Mouse (Mus musculus) G1E-ER4 (cell line): ENCODE measurements around the gene Elp5. TPM values are rescaled to one million over a fixed set of nuclear protein-coding genes. Genes with fewer than 3 reads are reported as not detected.

Experiments
- GATA1 ChIP-seq: IDR thresholded peaks from one replicate; pipeline ENCODE4 v1.8.0; 2012; ENCODE audit warnings: low read length, inconsistent platforms
- polyA plus RNA-seq: library from polyadenylated mRNA; stranded (reverse); fragments of >175 nt; gene quantifications from 2 replicates; pipeline ENCODE4 v1.2.3, GENCODE M21; 2012

Gene Elp5
- polyA plus RNA-seq, 1 experiment, result 13.2 TPM

GRCm38 (mm10) chr11:70018131-70018990, 36.0 kb upstream of the Elp5 start:
- no peak for TF ChIP-seq GATA1

GRCm38 (mm10) chr11:70017199-70017767, 35.0 kb upstream of the Elp5 start:
- no peak for TF ChIP-seq GATA1

DNA sequence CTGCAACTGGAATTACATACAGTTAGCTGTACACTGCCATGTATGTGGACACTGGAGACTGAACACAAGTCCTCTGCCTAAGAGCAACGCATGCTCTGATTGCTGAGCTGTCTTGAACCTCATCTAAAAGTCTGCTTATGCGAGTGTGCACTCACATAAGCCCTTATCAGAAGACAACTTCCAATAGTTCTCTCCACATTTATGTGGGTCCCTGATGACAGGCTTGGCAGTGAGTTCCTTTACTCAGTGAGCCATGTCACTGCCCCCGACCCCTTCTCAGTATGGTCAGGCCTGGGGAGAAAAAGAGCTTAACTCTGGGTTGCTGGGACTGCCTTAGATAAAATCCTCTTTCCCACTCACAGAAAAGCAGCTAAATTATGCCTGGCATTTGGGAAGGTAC, 34.4 kb upstream of the Elp5 start, which contains the start of gene Dlg4:
TSS of gene Dlg4 (plus strand) at position 274 of the 400 bp plus-strand sequence.
- no peak for TF ChIP-seq GATA1

DNA sequence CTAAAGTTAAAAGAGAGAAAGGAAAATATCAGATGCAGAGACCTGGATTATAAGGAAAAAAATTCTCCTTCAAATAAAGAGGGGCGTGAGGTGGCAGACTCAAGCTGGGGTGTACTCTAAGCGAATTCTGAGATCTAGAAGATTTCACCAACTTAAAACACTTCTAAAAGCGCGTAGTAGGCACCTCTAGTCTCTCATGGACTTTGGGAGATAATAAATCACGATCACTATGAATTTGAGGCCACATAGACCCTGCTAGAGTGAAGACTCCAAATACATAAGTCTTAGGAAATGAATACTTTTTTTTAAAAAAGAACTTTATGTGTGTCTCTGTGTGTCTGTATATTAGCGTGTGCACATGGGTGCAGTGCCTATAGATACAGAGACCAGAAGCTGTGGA, 33.4 kb upstream of the Elp5 start:
- no peak for TF ChIP-seq GATA1

GRCm38 (mm10) chr11:70014880-70015558, 32.7 kb upstream of the Elp5 start, which contains the start of gene Acadvl:
Gene Acadvl, minus strand, starts transcription at chr11:70015411.
- TF ChIP-seq GATA1, result no peak

DNA sequence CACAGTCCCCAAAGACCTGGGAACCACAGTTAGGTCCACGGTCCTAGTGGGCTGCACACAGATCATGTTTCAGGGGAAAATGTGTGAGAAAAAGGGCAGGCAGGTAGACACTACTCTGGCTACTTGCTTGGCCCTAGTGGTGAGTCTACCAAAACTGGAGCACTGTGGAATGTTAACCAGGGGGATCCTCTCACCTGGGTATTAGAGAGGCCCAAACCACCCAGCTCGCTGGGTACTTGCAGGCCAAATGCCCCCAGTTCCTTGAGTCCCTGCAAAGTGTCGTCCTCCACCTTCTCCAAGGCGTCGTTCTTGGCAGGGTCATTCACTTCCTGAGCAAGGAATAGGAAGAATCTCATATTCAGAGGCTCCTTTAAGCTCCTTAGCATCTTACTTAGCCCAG, 31.7 kb upstream of the Elp5 start:
- TF ChIP-seq GATA1, result no peak

GRCm38 (mm10) chr11:70013408-70013807, 31.1 kb upstream of the Elp5 start:
- TF ChIP-seq GATA1, result no peak

GRCm38 (mm10) chr11:70012931-70013330, 30.6 kb upstream of the Elp5 start:
- no peak for TF ChIP-seq GATA1

GRCm38 (mm10) chr11:70010961-70011360, 28.6 kb upstream of the Elp5 start:
- TF ChIP-seq GATA1, result no peak

- no peak for TF ChIP-seq GATA1
These were observed 28.2 kb upstream of the Elp5 start for GRCm38 (mm10) chr11:70010548-70010947.

GRCm38 (mm10) chr11:70010033-70010432, 27.7 kb upstream of the Elp5 start:
- no peak for TF ChIP-seq GATA1

- no peak for TF ChIP-seq GATA1
These were observed 23.2 kb upstream of the Elp5 start for GRCm38 (mm10) chr11:70005521-70005920.

- no peak for TF ChIP-seq GATA1
These were observed 20.2 kb upstream of the Elp5 start for GRCm38 (mm10) chr11:70002471-70002870.

- no peak for TF ChIP-seq GATA1
These were observed 19.5 kb upstream of the Elp5 start for GRCm38 (mm10) chr11:70001865-70002264.

GRCm38 (mm10) chr11:70001159-70001558, 18.8 kb upstream of the Elp5 start:
- TF ChIP-seq GATA1, result no peak

GRCm38 (mm10) chr11:70000396-70000898, 18.1 kb upstream of the Elp5 start, which contains the start of gene Dvl2:
Gene Dvl2, plus strand, starts transcription at chr11:70000595.
- TF ChIP-seq GATA1, result no peak
